Mouse (Mus musculus): ENCODE results near the gene Asz1.

Gene Asz1

GRCm38 (mm10) chr6:18007356-18007755 lies 101.5 kb downstream of the Asz1 start:
- no peak for DNase-seq (ENCODE audit: low spot score)

- DNase-seq (ENCODE audit: low spot score) = no peak
Measured at GRCm38 (mm10) chr6:18002065-18002464, 106.8 kb downstream of the Asz1 start.

Data from urinary bladder, postnatal 14 days (tissue).